Mouse (Mus musculus): ENCODE results near the gene Cnpy2. TPM values are rescaled to one million over a fixed set of nuclear protein-coding genes. Genes with fewer than 3 reads are reported as not detected.
"Not testable (repeated sequence)": the region's sequence is repeated elsewhere in the genome, so short reads cannot be mapped to it uniquely, and the experiment has no call there.

Cnpy2 gene
- polyA plus RNA-seq, 1 experiment from 2014 or later: 218 TPM

- DNase-seq (ENCODE audit: low spot score) (no peak), ATAC-seq (ENCODE audit: low FRiP score, low TSS enrichment) (no peak)
- TF ChIP-seq EP300 (optimal IDR thresholded peaks at IDR 0.05) (no peak), CTCF (IDR thresholded peaks at IDR 0.05; ENCODE audit: low read depth) (no peak)
- peaks cover 15% of the 10 kb centered on the region for H3K36me3 ChIP-seq (ENCODE audit: control insufficient read depth, insufficient read depth, low read length)
- no peak overlapping the region for H3K4me2 ChIP-seq (replicated peaks; ENCODE audit: low read depth)
- H3K9me3 ChIP-seq (ENCODE audit: control insufficient read depth, low read length): no peaks in the 10 kb centered on the region
- H3K27me3 ChIP-seq (ENCODE audit: control insufficient read depth, insufficient read depth, low read length): no peaks in the 10 kb centered on the region
- 93% methylated on average over 8 of the region's 8 CpGs for WGBS
- no peak overlapping the region for H3K4me3 ChIP-seq (ENCODE audit: low read depth, low read length)
- H3K9ac ChIP-seq (ENCODE audit: low read length): no peak overlapping the region
- H3K4me1 ChIP-seq (replicated peaks; ENCODE audit: control insufficient read depth, insufficient read depth): peaks cover 4% of the 10 kb centered on the region; the same call in 1 of the 2 replicates
- H3K27ac ChIP-seq (replicated peaks): no peak overlapping the region
These were observed 4.6 kb downstream of the Cnpy2 start for GRCm38 (mm10) chr10:128326825-128327224.

- no peak for ATAC-seq (ENCODE audit: low FRiP score, low TSS enrichment)
- WGBS: 86% methylated on average over 10 of the region's 10 CpGs
These were observed 5.4 kb downstream of the Cnpy2 start for GRCm38 (mm10) chr10:128327610-128328009.

GRCm38 (mm10) chr10:128332358-128333249 is 10.3 kb downstream of the Cnpy2 start:
- not testable (repeated sequence) for DNase-seq (ENCODE audit: low spot score); H3K27me3 ChIP-seq (ENCODE audit: control insufficient read depth, insufficient read depth, low read length); H3K4me3 ChIP-seq (ENCODE audit: low read depth, low read length); H3K4me2 ChIP-seq (replicated peaks; ENCODE audit: low read depth); H3K9me3 ChIP-seq (ENCODE audit: control insufficient read depth, low read length); H3K36me3 ChIP-seq (ENCODE audit: control insufficient read depth, insufficient read depth, low read length); H3K27ac ChIP-seq (replicated peaks); H3K9ac ChIP-seq (ENCODE audit: low read length); H3K4me1 ChIP-seq (replicated peaks; ENCODE audit: control insufficient read depth, insufficient read depth); ATAC-seq (ENCODE audit: low FRiP score, low TSS enrichment)
- WGBS: 79% methylated on average over 6 of the region's 6 CpGs

More at GRCm38 (mm10) chr10:128327610-128328009, 5.4 kb downstream of the Cnpy2 start:
- DNase-seq (ENCODE audit: low spot score): no peak
- Histone ChIP-seq H3K4me3 (ENCODE audit: low read depth, low read length) (no peak overlapping the region), H3K9me3 (ENCODE audit: control insufficient read depth, low read length) (no peaks in the 10 kb centered on the region), H3K36me3 (ENCODE audit: control insufficient read depth, insufficient read depth, low read length) (peaks cover 15% of the 10 kb centered on the region), H3K27ac (replicated peaks) (no peak overlapping the region), H3K9ac (ENCODE audit: low read length) (no peak overlapping the region), H3K4me2 (replicated peaks; ENCODE audit: low read depth) (no peak overlapping the region), H3K27me3 (ENCODE audit: control insufficient read depth, insufficient read depth, low read length) (no peaks in the 10 kb centered on the region), H3K4me1 (replicated peaks; ENCODE audit: control insufficient read depth, insufficient read depth) (peaks cover 4% of the 10 kb centered on the region; the same call in 1 of the 2 replicates)
- TF ChIP-seq CTCF (IDR thresholded peaks at IDR 0.05; ENCODE audit: low read depth): peak; percentile 45
- no peak for TF ChIP-seq EP300 (optimal IDR thresholded peaks at IDR 0.05)

GRCm38 (mm10) chr10:128335582-128335981 is 13.3 kb downstream of the Cnpy2 start:
- peaks cover 3% of the 10 kb centered on the region; the same call in 1 of the 2 replicates for H3K4me1 ChIP-seq (replicated peaks; ENCODE audit: control insufficient read depth, insufficient read depth)
- no peaks in the 10 kb centered on the region for H3K36me3 ChIP-seq (ENCODE audit: control insufficient read depth, insufficient read depth, low read length)
- H3K4me2 ChIP-seq (replicated peaks; ENCODE audit: low read depth): no peak overlapping the region
- no peaks in the 10 kb centered on the region for H3K9me3 ChIP-seq (ENCODE audit: control insufficient read depth, low read length)
- no peaks in the 10 kb centered on the region for H3K27me3 ChIP-seq (ENCODE audit: control insufficient read depth, insufficient read depth, low read length)
- ATAC-seq (ENCODE audit: low FRiP score, low TSS enrichment): no peak
- TF ChIP-seq EP300 (optimal IDR thresholded peaks at IDR 0.05) (no peak), CTCF (IDR thresholded peaks at IDR 0.05; ENCODE audit: low read depth) (peak; percentile 91)
- WGBS: 2% methylated on average over 4 of the region's 4 CpGs
- H3K27ac ChIP-seq (replicated peaks): no peak overlapping the region
- no peak overlapping the region for H3K9ac ChIP-seq (ENCODE audit: low read length)
- peak; percentile 78 for DNase-seq (ENCODE audit: low spot score)
- H3K4me3 ChIP-seq (ENCODE audit: low read depth, low read length): no peak overlapping the region

GRCm38 (mm10) chr10:128336195-128336594 is 13.9 kb downstream of the Cnpy2 start:
- no peak overlapping the region for H3K4me3 ChIP-seq (ENCODE audit: low read depth, low read length)
- no peak for DNase-seq (ENCODE audit: low spot score)
- H3K9me3 ChIP-seq (ENCODE audit: control insufficient read depth, low read length): no peaks in the 10 kb centered on the region
- no peak overlapping the region for H3K27ac ChIP-seq (replicated peaks)
- no peak overlapping the region for H3K4me2 ChIP-seq (replicated peaks; ENCODE audit: low read depth)
- ATAC-seq (ENCODE audit: low FRiP score, low TSS enrichment): no peak
- no peaks in the 10 kb centered on the region for H3K36me3 ChIP-seq (ENCODE audit: control insufficient read depth, insufficient read depth, low read length)
- no peak for TF ChIP-seq EP300 (optimal IDR thresholded peaks at IDR 0.05)
- TF ChIP-seq CTCF (IDR thresholded peaks at IDR 0.05; ENCODE audit: low read depth): no peak
- 89% methylated on average over 3 of the region's 3 CpGs for WGBS
- peaks cover 3% of the 10 kb centered on the region; the same call in 1 of the 2 replicates for H3K4me1 ChIP-seq (replicated peaks; ENCODE audit: control insufficient read depth, insufficient read depth)
- no peak overlapping the region for H3K9ac ChIP-seq (ENCODE audit: low read length)
- no peaks in the 10 kb centered on the region for H3K27me3 ChIP-seq (ENCODE audit: control insufficient read depth, insufficient read depth, low read length)

GRCm38 (mm10) chr10:128336597-128336996 is 14.3 kb downstream of the Cnpy2 start:
- no peaks in the 10 kb centered on the region for H3K36me3 ChIP-seq (ENCODE audit: control insufficient read depth, insufficient read depth, low read length)
- ATAC-seq (ENCODE audit: low FRiP score, low TSS enrichment) (no peak), DNase-seq (ENCODE audit: low spot score) (no peak)
- H3K4me3 ChIP-seq (ENCODE audit: low read depth, low read length): no peak overlapping the region
- H3K9ac ChIP-seq (ENCODE audit: low read length): no peak overlapping the region; the same call in 1 of the 2 replicates
- H3K4me1 ChIP-seq (replicated peaks; ENCODE audit: control insufficient read depth, insufficient read depth): peaks cover 3% of the 10 kb centered on the region; the same call in 1 of the 2 replicates
- H3K4me2 ChIP-seq (replicated peaks; ENCODE audit: low read depth): no peak overlapping the region; the same call in 1 of the 2 replicates
- 74% methylated on average over 3 of the region's 3 CpGs for WGBS
- TF ChIP-seq EP300 (optimal IDR thresholded peaks at IDR 0.05) (no peak), CTCF (IDR thresholded peaks at IDR 0.05; ENCODE audit: low read depth) (no peak)
- H3K27ac ChIP-seq (replicated peaks): peak overlapping the region; percentile 97; the same call in 1 of the 2 replicates
- H3K9me3 ChIP-seq (ENCODE audit: control insufficient read depth, low read length): no peaks in the 10 kb centered on the region
- no peaks in the 10 kb centered on the region for H3K27me3 ChIP-seq (ENCODE audit: control insufficient read depth, insufficient read depth, low read length)
